Mouse (Mus musculus) embryonic facial prominence, embryonic 12.5 days (tissue): ENCODE data around the gene Rtn4rl1. TPM values are rescaled to one million over a fixed set of nuclear protein-coding genes. Genes with fewer than 3 reads are reported as not detected.

Source experiments
- ATAC-seq: fragments of 200-750 bp; cut with Nextera tagmentation; 2 replicates; pipeline ENCODE4 v1.8.0; 2017; ENCODE audit not compliant: insufficient number of reproducible peaks, insufficient read depth, low FRiP score, low TSS enrichment
- H3K27ac ChIP-seq: fragments of 300-500 bp; sonication (generic); 2 replicates; pipeline ENCODE4 v1.5.1; 2016; ENCODE audit warnings: mild to moderate bottlenecking
- H3K27me3 ChIP-seq: fragments of 300-500 bp; sonication (generic); 2 replicates; pipeline ENCODE4 v1.6.1; 2016; ENCODE audit warnings: mild to moderate bottlenecking, moderate library complexity
- H3K36me3 ChIP-seq: fragments of 300-500 bp; sonication (generic); 2 replicates; pipeline ENCODE4 v1.6.1; 2016; ENCODE audit warnings: mild to moderate bottlenecking
- H3K4me1 ChIP-seq: fragments of 300-500 bp; sonication (generic); 2 replicates; pipeline ENCODE4 v1.6.1; 2016
- H3K4me2 ChIP-seq: fragments of 300-500 bp; sonication (generic); replicated peaks from 2 replicates; pipeline ENCODE4 v1.6.1; 2016; ENCODE audit warnings: mild to moderate bottlenecking, moderate library complexity
- H3K4me3 ChIP-seq: fragments of 300-500 bp; sonication (generic); 2 replicates; pipeline ENCODE4 v1.5.1; 2016; ENCODE audit warnings: mild to moderate bottlenecking
- H3K9ac ChIP-seq: fragments of 300-500 bp; sonication (generic); 2 replicates; pipeline ENCODE4 v1.6.1; 2016; ENCODE audit warnings: mild to moderate bottlenecking, moderate library complexity
- H3K9me3 ChIP-seq: fragments of 300-500 bp; sonication (generic); 2 replicates; pipeline ENCODE4 v1.6.1; 2016; ENCODE audit warnings: mild to moderate bottlenecking, moderate library complexity
- WGBS: fragments of 180-500 bp; shearing (Covaris S2); methylation state at CpG from one replicate; pipeline ENCODE4 v1.1.7; 2016; 5-methylcytosine and 5-hydroxymethylcytosine counted together
- polyA plus RNA-seq: library from polyadenylated mRNA; unstranded; fragments of >200 nt; fragmentation: Nextera tagmentation; extraction: Ambion mirVana; gene quantifications from 2 replicates; pipeline ENCODE4 v1.2.1, GENCODE M21; 2016

Rtn4rl1 gene
- polyA plus RNA-seq, 1 experiment from 2014 or later = 5.1 TPM

GRCm38 (mm10) chr11:75166193-75166842 is 27.3 kb upstream of the Rtn4rl1 start:
- Histone ChIP-seq H3K9ac (peak overlapping the region; percentile 78), H3K36me3 (peaks cover 36% of the 10 kb centered on the region), H3K27ac (peak overlapping the region; percentile 88), H3K4me1 (peaks cover 54% of the 10 kb centered on the region), H3K4me2 (peak overlapping the region; percentile 88), H3K4me3 (peak overlapping the region; percentile 66), H3K27me3 (peaks cover 83% of the 10 kb centered on the region), H3K9me3 (no peaks in the 10 kb centered on the region)
- WGBS = 5% methylated on average over 55 of the region's 55 CpGs
- ATAC-seq = no peak

DNA sequence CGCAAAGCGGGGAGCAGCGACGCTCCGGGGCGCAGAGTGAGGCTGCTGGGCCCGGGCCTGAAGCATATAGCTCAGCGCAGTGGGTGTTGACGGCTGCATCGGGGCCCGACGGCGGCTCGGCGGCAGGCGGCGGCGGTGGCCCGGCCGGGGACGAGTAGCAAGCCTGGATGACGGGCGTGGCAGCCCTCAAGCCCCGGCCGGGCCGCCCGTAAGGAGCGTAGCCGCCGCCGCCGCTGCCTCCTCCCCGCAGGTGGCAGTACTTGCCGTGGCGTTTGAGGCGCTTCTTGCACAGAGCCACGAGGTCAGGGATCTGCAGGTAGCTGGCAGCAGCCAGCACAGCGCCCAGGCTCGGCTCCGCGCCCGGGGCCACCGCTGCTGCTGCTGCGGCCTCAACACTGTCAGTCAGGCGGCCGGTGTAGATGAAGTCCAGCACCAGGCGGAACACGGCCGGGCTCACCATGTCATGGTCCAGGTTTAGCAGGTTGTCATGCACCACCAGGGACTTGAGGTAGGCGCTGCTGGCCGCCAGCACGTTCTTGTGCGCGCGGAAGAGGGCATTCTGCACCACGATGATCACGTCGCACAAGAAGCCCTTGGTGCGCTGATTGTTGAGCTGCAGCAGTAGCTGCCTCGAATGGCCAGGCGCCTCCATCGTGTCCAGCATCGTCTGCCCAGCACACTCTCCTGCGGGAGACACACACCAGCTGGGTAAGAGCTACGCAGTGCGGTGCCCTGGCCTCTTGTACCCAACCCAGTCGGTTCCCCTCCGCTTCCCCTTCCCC is 26.5 kb upstream of the Rtn4rl1 start:
- Histone ChIP-seq H3K4me2 (peak overlapping the region; percentile 88), H3K4me3 (peak overlapping the region; percentile 66), H3K27ac (peak overlapping the region; percentile 88), H3K9me3 (no peaks in the 10 kb centered on the region), H3K4me1 (peaks cover 48% of the 10 kb centered on the region), H3K9ac (peak overlapping the region; percentile 78), H3K36me3 (peaks cover 30% of the 10 kb centered on the region), H3K27me3 (peaks cover 91% of the 10 kb centered on the region)
- ATAC-seq = no peak
- 3% methylated on average over 58 of the region's 68 CpGs for WGBS

GRCm38 (mm10) chr11:75167643-75168589 is 25.7 kb upstream of the Rtn4rl1 start:
- peak overlapping the region; percentile 78 for H3K9ac ChIP-seq
- H3K36me3 ChIP-seq = peaks cover 21% of the 10 kb centered on the region
- peaks cover 55% of the 10 kb centered on the region for H3K4me1 ChIP-seq
- ATAC-seq = no peak
- peak overlapping the region; percentile 66 for H3K4me3 ChIP-seq
- H3K9me3 ChIP-seq = no peaks in the 10 kb centered on the region
- H3K27me3 ChIP-seq = peaks cover 99% of the 10 kb centered on the region
- H3K4me2 ChIP-seq = peak overlapping the region; percentile 88
- H3K27ac ChIP-seq = peak overlapping the region; percentile 88
- 3% methylated on average over 56 of the region's 63 CpGs for WGBS

DNA sequence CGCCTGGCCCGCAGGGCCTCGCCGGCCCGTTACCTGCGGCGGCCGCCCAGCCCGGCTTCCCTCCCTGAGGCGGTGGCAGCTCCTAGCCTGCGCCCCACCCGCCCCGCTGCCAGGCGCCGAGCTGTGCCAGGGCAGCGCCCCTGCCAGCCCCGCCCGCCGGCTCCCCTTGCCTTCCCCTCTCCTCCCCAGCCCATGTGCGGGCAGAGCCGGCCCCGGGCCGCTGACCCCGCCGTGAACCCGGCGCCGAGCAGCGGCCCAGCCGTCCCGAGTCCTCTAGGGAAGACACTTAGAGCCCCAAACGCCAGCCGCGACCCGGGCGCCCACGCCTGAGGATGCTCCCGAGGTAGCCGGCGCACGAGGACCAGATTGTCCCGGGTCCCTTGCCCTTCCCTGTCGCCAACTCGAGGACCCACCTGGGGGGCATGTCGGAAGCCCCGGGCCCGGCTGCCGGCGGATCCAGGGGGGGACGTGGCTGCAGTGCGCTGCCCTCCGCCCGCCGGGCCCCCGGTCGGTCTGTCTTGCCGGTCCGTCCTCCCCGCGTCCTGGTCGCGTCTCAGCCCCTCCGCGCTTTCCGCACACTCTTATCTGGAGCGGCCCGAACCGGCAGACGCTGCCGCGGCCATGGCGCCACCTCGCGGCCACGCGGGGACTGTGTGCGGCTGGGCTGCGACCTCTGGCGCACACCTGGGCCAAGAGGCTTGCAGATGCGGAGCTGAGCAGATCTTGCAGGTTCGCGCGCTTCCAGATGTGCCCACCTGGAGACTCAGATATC is 24.8 kb upstream of the Rtn4rl1 start:
- peak overlapping the region; percentile 88 for H3K27ac ChIP-seq

DNA sequence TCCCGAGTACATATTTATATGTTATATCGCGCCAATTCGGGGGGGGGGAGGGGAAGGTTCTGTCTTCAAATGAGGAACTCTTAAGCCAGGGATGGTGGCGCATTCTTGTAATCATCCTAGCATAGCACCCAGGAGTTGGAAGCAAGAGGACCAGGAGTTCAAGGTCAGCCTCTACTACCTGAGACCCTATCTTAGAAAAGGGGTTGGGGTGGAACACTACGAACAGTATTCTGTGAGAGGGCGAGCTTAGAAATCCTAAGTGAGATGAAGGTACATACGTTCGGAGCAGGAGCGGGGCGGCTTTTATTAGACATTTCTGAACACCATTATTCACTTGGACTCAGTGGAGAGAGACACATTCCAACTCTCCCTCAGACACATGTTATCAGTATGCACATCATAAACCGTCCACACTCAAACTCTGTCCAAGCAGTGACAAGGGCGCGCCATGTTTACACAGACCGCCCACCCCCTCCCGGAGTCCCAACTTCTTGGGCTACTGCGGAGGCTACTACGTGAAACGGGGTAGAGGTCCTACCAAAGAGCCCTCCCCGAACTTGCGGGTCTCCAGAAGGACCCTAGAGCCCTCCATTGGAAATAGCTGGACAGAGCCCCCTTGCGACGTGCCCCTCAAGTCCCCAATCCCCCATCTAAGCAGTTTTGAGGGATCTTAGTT is 24.0 kb upstream of the Rtn4rl1 start, which contains the start of gene Hic1:
Gene Hic1, minus strand, starts transcription at position 115 of the 676 bp plus-strand sequence.
- Histone ChIP-seq H3K9me3 (no peaks in the 10 kb centered on the region), H3K36me3 (peaks cover 8% of the 10 kb centered on the region), H3K27ac (peak within 1 kb of the TSS; percentile 88), H3K27me3 (peaks cover 88% of the 10 kb centered on the region), H3K4me3 (peak within 1 kb of the TSS; percentile 66), H3K9ac (peak within 1 kb of the TSS; percentile 78), H3K4me2 (peak within 1 kb of the TSS; percentile 88), H3K4me1 (peaks cover 68% of the 10 kb centered on the region)
- WGBS = 6% methylated on average over 23 of the region's 23 CpGs
- ATAC-seq = no peak

More for the DNA sequence above, 24.8 kb upstream of the Rtn4rl1 start:
- H3K9me3 ChIP-seq = no peaks in the 10 kb centered on the region
- ATAC-seq = peak; percentile 11; the same call in 1 of the 2 replicates
- peak overlapping the region; percentile 88 for H3K4me2 ChIP-seq
- peaks cover 64% of the 10 kb centered on the region for H3K4me1 ChIP-seq
- H3K27me3 ChIP-seq = peaks cover 96% of the 10 kb centered on the region
- peak overlapping the region; percentile 66 for H3K4me3 ChIP-seq
- peaks cover 13% of the 10 kb centered on the region for H3K36me3 ChIP-seq
- peak overlapping the region; percentile 78 for H3K9ac ChIP-seq
- under 1% methylated on average over 79 of the region's 83 CpGs for WGBS

- H3K9ac ChIP-seq = no peak overlapping the region
- peak; percentile 61 for ATAC-seq
- peak overlapping the region; percentile 66 for H3K4me3 ChIP-seq
- H3K27ac ChIP-seq = no peak overlapping the region
- peaks cover 68% of the 10 kb centered on the region for H3K4me1 ChIP-seq
- H3K36me3 ChIP-seq = peaks cover under 1% of the 10 kb centered on the region
- WGBS = under 1% methylated on average over 38 of the region's 38 CpGs
- H3K4me2 ChIP-seq = peak overlapping the region; percentile 88
- peaks cover 81% of the 10 kb centered on the region for H3K27me3 ChIP-seq
- no peaks in the 10 kb centered on the region for H3K9me3 ChIP-seq
These were observed 23.3 kb upstream of the Rtn4rl1 start for GRCm38 (mm10) chr11:75170136-75170751.

DNA sequence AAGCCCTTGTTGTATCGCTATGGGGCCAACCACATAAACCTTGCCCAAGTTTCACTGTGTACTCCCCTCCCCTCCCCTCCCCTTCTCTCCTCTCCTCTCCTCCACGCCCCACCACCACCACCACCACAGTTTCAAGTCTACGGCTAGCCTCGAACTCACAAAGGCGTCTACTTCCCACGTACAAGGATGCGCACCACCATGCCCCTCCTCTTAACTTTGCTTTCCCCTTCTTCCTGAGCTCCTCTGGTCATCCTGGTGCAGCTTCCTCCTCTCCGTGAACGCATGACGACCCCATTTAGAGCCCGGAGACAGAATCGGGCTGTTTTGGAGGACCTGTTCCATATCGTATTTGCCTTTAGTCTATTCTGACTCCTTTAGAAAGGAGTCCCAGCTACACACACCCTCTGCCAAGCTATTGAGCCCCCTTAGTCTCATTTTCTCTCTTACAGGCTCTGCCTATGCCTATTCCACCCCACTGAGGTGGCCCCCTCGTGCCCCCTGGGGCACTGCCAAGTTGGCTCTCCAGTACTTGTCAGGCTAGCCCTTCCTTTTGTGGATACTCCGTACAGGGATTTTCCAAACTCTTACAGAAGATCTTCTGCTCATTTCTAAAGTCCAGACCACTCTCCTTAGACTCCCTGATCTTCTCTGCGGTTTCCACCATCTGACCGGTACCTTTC is 22.3 kb upstream of the Rtn4rl1 start:
- Histone ChIP-seq H3K4me3 (peak overlapping the region; percentile 66; the same call in 1 of the 2 replicates), H3K4me2 (peak overlapping the region; percentile 86; the same call in 1 of the 2 replicates)
- WGBS = 8% methylated on average over 17 of the region's 17 CpGs

DNA sequence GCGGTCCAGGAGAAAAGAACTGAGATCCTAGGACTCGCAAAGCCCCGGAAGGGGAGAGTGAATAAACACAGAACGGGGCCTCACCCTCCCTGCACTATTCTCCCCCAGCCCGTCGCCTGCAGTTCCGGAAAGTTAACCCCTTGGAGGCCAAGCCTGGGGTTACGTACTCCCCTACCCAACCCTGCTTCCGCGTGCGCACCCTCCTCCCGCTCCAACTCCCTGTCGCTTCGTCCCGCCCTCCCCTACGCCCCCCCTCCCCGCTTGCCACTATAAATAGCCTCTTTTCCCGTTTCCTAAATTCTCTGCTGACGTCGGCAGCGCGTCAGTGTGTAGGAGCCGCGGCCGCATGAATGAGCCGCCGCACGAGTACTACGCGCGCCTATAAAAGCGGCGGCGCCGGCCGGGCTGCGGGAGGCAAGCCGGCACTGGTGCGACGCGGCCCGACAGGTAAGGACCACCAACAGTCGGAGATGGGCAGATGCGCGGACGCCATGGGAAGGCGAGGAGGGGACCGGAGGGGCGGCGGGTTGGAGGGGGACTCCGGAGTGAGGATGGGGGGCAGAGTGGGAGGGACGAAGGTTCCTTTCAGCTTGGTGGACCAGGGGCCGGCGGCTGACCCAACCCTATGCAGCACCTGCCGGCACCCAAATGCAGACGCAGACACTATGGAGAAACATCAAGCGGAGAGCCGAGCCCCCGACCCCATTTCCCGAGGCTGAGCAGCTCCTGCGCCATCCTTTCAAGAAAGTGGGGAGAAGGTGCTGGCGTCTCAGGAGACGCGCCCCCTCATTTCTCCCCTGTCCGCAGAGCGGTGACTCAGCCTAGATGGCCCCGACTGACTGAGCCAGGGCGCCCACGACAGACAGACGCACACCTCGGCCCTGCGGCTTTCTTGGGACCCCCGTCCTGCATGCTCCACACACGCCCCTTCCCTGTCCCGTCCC is 21.2 kb upstream of the Rtn4rl1 start:
- peak overlapping the region; percentile 36 for H3K9ac ChIP-seq
- no peaks in the 10 kb centered on the region for H3K9me3 ChIP-seq
- H3K27ac ChIP-seq = no peak overlapping the region
- no peak for ATAC-seq
- H3K4me3 ChIP-seq = peak overlapping the region; percentile 61
- under 1% methylated on average over 74 of the region's 75 CpGs for WGBS
- peaks cover 60% of the 10 kb centered on the region for H3K27me3 ChIP-seq
- 0 out of 2 replicates have a peak, but pooled peaks cover 4% of the 10 kb centered on the region for H3K36me3 ChIP-seq
- H3K4me1 ChIP-seq = peaks cover 47% of the 10 kb centered on the region
- H3K4me2 ChIP-seq = peak overlapping the region; percentile 86

More for the DNA sequence above, 22.3 kb upstream of the Rtn4rl1 start:
- H3K27me3 ChIP-seq = peaks cover 70% of the 10 kb centered on the region
- H3K4me1 ChIP-seq = peaks cover 57% of the 10 kb centered on the region
- no peak overlapping the region for H3K9ac ChIP-seq
- no peak for ATAC-seq
- H3K27ac ChIP-seq = no peak overlapping the region
- H3K36me3 ChIP-seq = no peaks in the 10 kb centered on the region
- no peaks in the 10 kb centered on the region for H3K9me3 ChIP-seq
